Mouse (Mus musculus): ENCODE results near the gene Zmiz1.

Gene Zmiz1

GRCm38 (mm10) chr14:25561716-25562115 is 102.7 kb downstream of the Zmiz1 start:
- DNase-seq (ENCODE audit: low read depth), result no peak

GRCm38 (mm10) chr14:25562447-25562846 is 103.5 kb downstream of the Zmiz1 start:
- no peak for DNase-seq (ENCODE audit: low read depth)

- no peak for DNase-seq (ENCODE audit: low read depth)
These were observed 103.9 kb downstream of the Zmiz1 start for GRCm38 (mm10) chr14:25562909-25563308.

- DNase-seq (ENCODE audit: low read depth), result no peak
These were observed 105.6 kb downstream of the Zmiz1 start for GRCm38 (mm10) chr14:25564577-25564976.

- DNase-seq (ENCODE audit: low read depth), result peak; percentile 81
These were observed 106.5 kb downstream of the Zmiz1 start for GRCm38 (mm10) chr14:25565344-25566088.

- peak; percentile 56 for DNase-seq (ENCODE audit: low read depth)
These were observed 108.3 kb downstream of the Zmiz1 start for GRCm38 (mm10) chr14:25567245-25567644.

GRCm38 (mm10) chr14:25567837-25568236 is 108.9 kb downstream of the Zmiz1 start:
- DNase-seq (ENCODE audit: low read depth), result no peak

- no peak for DNase-seq (ENCODE audit: low read depth)
These were observed 115.3 kb downstream of the Zmiz1 start for GRCm38 (mm10) chr14:25574047-25574870.

GRCm38 (mm10) chr14:25576642-25577041 is 117.7 kb downstream of the Zmiz1 start:
- no peak for DNase-seq (ENCODE audit: low read depth)

GRCm38 (mm10) chr14:25577431-25577830 is 118.4 kb downstream of the Zmiz1 start:
- DNase-seq (ENCODE audit: low read depth), result no peak

- DNase-seq (ENCODE audit: low read depth), result no peak
These were observed 120.6 kb downstream of the Zmiz1 start for GRCm38 (mm10) chr14:25579597-25579996.

- no peak for DNase-seq (ENCODE audit: low read depth)
These were observed 121.4 kb downstream of the Zmiz1 start for GRCm38 (mm10) chr14:25580397-25580796.

- DNase-seq (ENCODE audit: low read depth), result no peak
These were observed 123.6 kb downstream of the Zmiz1 start for GRCm38 (mm10) chr14:25582603-25583002.

- DNase-seq (ENCODE audit: low read depth), result no peak
These were observed 124.9 kb downstream of the Zmiz1 start for GRCm38 (mm10) chr14:25583899-25584298.

- no peak for DNase-seq (ENCODE audit: low read depth)
These were observed 126.7 kb downstream of the Zmiz1 start for GRCm38 (mm10) chr14:25585545-25586301.

- peak; percentile 18 for DNase-seq (ENCODE audit: low read depth)
These were observed 128.0 kb downstream of the Zmiz1 start for GRCm38 (mm10) chr14:25586846-25587486.

GRCm38 (mm10) chr14:25587487-25588001 is 128.6 kb downstream of the Zmiz1 start:
- peak; percentile 43 for DNase-seq (ENCODE audit: low read depth)

- DNase-seq (ENCODE audit: low read depth), result no peak
These were observed 129.2 kb downstream of the Zmiz1 start for GRCm38 (mm10) chr14:25588156-25588555.

- peak; percentile 55 for DNase-seq (ENCODE audit: low read depth)
These were observed 130.3 kb downstream of the Zmiz1 start for GRCm38 (mm10) chr14:25588946-25589937.

GRCm38 (mm10) chr14:25591000-25591399 is 132.0 kb downstream of the Zmiz1 start:
- no peak for DNase-seq (ENCODE audit: low read depth)

Data from NIH3T3 (cell line).